Comparison of ENCODE assay signal across 1 mouse cellular context in genomic region chr11:60776107-60776828, GRCm38 (mm10).
A peak's percentile ranks its signal among the peaks of the same experiment; 100 is the strongest.
TF ChIP-seq lines count a peak whose summit lies in the region.

No protein-coding gene starts in this region.

TF ChIP-seq in MEL, 35 proteins besides CTCF, POLR2A, EP300 and RAD21 (continued from another document):
- TF ChIP-seq TBP (IDR thresholded peaks at IDR 0.05; ENCODE audit: low read depth, low read length) (no peak), ZKSCAN1 (IDR thresholded peaks at IDR 0.05; ENCODE audit: low read depth, low read length) (0 out of 2 replicates have a peak, but pooled peaks have one; percentile 28), ELF1 (IDR thresholded peaks at IDR 0.05; ENCODE audit: low read depth, low read length) (0 out of 2 replicates have a peak, but pooled peaks have one; percentile 30), MAFK (IDR thresholded peaks at IDR 0.05; ENCODE audit: borderline replicate concordance, low read depth, low read length) (no peak)
TF ChIP-seq in MEL: peak in this region for 5.
